Mouse (Mus musculus) brain, embryonic 14.5 days (tissue): ENCODE data around the gene Clec11a. TPM values are rescaled to one million over a fixed set of nuclear protein-coding genes. Genes with fewer than 3 reads are reported as not detected.

ENCODE experiments used
- DNase-seq: peaks from one replicate; pipeline ENCODE4 v3.0.0-alpha.2; 2011; ENCODE audit warnings: low read depth
- CTCF ChIP-seq: fragments of 200-500 bp; IDR thresholded peaks from 2 replicates; pipeline ENCODE4 v1.5.1; 2012; ENCODE audit warnings: inconsistent platforms, mild to moderate bottlenecking, moderate library complexity, borderline replicate concordance; ENCODE audit not compliant: insufficient read depth, insufficient read length; ENCODE audit errors: extremely low read depth
- POLR2A ChIP-seq: fragments of 200-500 bp; IDR thresholded peaks from 2 replicates; pipeline ENCODE4 v1.6.1; 2012; ENCODE audit warnings: mild to moderate bottlenecking, inconsistent platforms, borderline replicate concordance; ENCODE audit not compliant: poor library complexity, insufficient read depth, insufficient read length, severe bottlenecking; ENCODE audit errors: extremely low read depth
- polyA plus RNA-seq: library from polyadenylated mRNA; depleted of rRNA; stranded (reverse); fragments of >200 nt; gene quantifications from 2 replicates; pipeline ENCODE4 v1.2.3, GENCODE M21; 2012

Gene Clec11a
- polyA plus RNA-seq, 1 experiment, result 3.6 TPM

DNA sequence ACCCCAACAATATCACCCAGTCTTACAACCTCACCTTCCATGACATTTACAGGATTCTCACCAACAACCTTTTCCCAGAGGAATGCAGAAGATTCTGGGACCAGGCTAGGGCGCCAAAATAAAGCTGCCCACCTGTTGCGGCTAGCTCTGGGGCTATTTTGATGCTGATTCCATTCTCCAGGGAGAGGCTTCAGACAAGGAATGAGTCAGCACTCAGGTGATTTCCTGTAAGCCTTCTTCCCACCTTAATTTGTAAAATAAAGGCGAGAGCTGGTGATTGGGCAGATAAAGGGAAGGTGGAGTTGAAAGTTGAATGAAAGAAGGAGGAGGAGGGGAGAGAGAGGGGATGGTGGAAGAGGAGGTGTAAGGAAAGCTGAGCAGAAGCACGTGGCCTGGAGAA is 15.3 kb downstream of the Clec11a start:
- no peak for TF ChIP-seq POLR2A
- DNase-seq, result no peak

GRCm38 (mm10) chr7:44290986-44291385 is 15.7 kb downstream of the Clec11a start:
- no peak for DNase-seq
- TF ChIP-seq CTCF, result no peak
- no peak for TF ChIP-seq POLR2A

GRCm38 (mm10) chr7:44287760-44288159 is 18.9 kb downstream of the Clec11a start:
- no peak for DNase-seq
- TF ChIP-seq CTCF (no peak), POLR2A (no peak)

GRCm38 (mm10) chr7:44281586-44281985 is 25.1 kb downstream of the Clec11a start:
- peak; percentile 58 for DNase-seq

DNA sequence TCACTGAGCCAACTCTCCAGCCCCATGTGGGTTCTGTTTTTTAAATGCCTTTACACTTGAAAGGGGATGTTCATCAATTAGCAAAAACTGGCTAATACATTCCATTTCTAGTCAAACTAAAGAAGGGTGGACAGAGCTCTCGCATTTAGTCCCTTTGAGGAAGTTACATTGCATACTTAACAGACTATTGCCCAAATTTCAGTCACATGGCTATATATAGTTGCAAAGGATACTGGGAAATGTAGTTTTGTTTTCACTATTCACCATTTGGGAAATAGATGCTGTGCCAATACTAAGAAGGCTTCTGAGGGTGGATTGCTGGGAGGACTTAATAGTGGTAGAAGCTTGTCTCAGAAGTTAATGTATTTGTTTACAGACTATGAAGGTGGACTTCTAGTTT is 25.7 kb downstream of the Clec11a start:
- no peak for TF ChIP-seq POLR2A
- no peak for TF ChIP-seq CTCF
- no peak for DNase-seq

More at GRCm38 (mm10) chr7:44281586-44281985, 25.1 kb downstream of the Clec11a start:
- TF ChIP-seq CTCF (no peak), POLR2A (no peak)

- peak; percentile 63 for DNase-seq
- TF ChIP-seq CTCF (peak; percentile 53; the same call in 1 of the 2 replicates), POLR2A (no peak)
Observed at GRCm38 (mm10) chr7:44277250-44277622, 29.5 kb downstream of the Clec11a start.

- TF ChIP-seq CTCF (no peak), POLR2A (no peak)
- DNase-seq, result no peak
Observed at GRCm38 (mm10) chr7:44276461-44277249, 30.0 kb downstream of the Clec11a start.

GRCm38 (mm10) chr7:44275546-44275945 is 31.2 kb downstream of the Clec11a start:
- DNase-seq, result no peak
- no peak for TF ChIP-seq CTCF
- no peak for TF ChIP-seq POLR2A

DNA sequence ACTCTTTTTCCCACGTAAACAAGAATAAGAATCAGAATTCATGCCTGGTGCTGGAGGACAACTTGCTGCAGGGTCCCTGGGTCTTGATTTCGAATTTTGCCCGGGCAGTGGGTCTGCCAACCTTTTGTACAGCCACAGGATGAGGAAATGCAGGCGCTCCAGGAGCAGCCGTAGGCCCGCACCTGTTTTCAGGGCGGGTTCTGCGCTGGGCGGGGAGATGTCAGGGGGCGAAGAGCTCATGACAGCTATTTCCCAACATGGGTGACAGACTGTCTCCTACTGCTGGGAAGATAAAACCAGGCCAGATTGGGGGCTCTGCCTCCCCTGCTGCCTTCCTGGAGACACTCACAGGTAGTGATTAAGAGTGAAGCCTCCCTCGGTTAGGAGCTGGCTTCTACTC is 32.6 kb downstream of the Clec11a start:
- TF ChIP-seq POLR2A (no peak), CTCF (no peak)
- DNase-seq, result no peak

DNA sequence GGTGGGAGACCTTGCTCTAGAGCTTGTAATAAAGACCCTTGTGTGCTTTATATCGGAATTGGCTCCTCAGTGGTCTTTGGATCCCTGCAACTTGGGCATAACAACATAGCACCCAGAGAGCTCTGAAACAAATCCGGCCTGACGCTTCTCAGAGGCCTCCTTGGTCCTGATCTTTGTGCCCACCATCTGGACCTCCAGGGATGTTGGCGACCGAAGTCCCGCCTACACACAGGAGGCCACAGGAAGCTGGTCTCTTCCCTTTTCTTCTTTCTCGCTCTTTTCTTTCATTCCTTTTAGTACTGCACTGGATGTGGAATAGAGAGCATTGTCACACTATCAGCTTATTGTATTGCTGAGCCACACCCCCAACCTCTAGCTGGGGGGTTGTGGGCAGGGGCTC is 33.3 kb downstream of the Clec11a start:
- TF ChIP-seq CTCF, result no peak
- TF ChIP-seq POLR2A, result no peak

DNA sequence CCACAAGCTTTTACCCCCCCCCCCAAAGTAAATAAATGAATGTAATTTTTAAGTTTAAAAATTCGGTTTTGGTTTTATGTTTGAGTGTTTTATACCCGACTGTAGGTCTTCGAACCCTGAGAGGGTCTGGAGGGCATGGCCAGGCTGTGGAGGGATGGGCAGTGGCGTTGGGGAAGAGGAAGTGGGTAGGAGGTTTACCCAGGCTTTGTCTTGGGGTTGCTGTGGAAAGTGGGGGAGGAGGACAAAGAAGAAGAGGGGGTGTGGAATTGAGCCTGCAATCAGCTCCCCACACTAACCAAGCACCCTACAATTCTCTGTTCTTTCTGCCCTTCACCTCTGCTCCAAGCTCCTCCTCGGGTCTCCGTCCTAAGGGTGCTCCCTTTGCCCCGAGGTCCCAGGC is 34.2 kb downstream of the Clec11a start:
- TF ChIP-seq POLR2A (no peak), CTCF (no peak)
- DNase-seq, result no peak

More for the DNA sequence above, 33.3 kb downstream of the Clec11a start:
- DNase-seq, result no peak

DNA sequence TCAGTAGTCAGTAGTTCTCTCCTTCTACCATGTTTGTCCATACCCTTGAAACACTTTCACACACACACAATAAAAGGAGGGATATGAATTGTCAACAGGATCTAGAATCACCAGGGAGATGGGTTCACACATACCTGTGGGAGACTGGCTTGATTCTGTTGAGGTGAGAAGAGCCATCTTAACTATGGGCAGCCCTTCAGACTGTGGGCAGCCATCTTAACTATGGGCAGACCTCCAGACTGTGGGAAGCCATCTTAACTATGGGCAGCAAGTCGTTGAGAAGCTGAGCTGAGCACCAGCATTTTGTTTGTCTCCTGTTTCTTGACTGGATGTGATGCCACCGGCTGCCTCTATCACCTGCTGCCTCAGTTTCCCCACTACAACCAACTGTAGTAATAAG is 35.4 kb downstream of the Clec11a start:
- DNase-seq, result peak; percentile 75
- no peak for TF ChIP-seq CTCF
- TF ChIP-seq POLR2A, result no peak

DNA sequence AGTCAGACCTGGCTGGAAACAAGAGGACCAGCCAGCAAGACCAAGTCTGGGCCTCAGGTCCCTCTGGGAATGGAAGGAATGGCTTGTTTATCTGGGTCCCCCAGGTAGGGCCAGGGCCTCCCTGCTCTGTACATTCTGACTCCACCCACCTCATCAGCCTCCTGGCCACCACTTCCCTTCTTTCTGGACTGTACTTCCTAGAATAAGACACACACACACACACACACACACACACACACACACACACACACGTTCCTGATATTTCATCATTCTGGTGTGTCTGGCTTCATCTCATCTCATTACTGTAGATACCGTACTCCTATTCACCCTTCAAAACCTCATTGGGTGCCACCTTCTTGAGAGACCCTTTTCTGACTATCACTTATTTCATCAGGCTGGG is 37.3 kb downstream of the Clec11a start:
- no peak for DNase-seq
- TF ChIP-seq CTCF (no peak), POLR2A (no peak)

- DNase-seq, result no peak
- TF ChIP-seq CTCF (no peak), POLR2A (no peak)
Observed at GRCm38 (mm10) chr7:44268117-44268516, 38.6 kb downstream of the Clec11a start.

DNA sequence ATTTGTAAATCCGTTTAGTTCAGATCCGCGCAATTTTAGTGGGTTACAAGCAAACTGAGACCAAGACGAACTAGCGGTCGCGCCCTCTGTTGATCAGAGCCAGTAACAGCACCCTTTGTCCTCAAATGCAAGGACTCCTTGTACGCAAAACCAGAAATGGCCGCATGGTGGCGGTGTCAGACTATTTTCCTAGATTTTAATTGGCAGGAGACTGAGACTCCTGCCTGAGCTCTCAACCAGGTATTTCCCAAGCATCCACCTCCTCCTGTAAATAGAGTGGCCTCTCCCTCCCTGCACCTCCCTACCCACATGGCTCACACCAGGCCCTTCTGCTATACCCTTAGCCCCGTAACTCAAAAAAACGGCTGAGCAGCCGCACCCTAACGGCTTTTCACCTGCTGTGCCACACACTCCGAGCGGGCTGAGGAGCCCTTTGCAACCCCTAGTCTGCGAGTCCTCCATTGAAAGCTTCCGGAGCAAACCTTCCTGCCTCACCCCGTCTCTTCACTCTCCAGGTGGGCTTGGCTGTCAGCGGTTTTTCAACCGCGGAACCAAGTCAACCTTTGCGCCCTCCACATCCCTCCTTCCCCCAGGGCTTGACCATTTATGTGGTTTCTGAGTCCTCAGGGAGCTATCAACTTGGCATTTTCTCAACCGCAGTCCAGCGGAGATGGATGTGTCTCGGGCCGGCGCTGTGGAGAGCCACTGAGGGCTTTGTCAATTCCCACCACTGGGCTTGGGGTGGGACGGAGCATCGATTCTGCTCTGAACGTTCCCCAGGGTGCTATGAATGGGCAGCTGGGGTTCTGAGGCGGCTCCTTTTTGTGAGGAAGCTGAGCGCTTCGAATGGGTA is 43.7 kb downstream of the Clec11a start:
- TF ChIP-seq CTCF (peak; percentile 97), POLR2A (no peak)
- DNase-seq, result peak; percentile 97
